Mouse (Mus musculus): Measurements from ENCODE around the gene Rara.

GRCm38 (mm10) chr11:98945605-98945977, 18.0 kb downstream of the Rara start:
- TF ChIP-seq CTCF (IDR thresholded peaks at IDR 0.05; ENCODE audit: low read depth) (no peak), EP300 (optimal IDR thresholded peaks at IDR 0.05) (no peak)

All from stomach, postnatal 0 days (tissue).